Mouse (Mus musculus) lung, adult 2 months (tissue): Measurements from ENCODE around the gene Kif1a.

Experiments used
- CTCF ChIP-seq: fragments of 200-500 bp; IDR thresholded peaks from 2 replicates; pipeline ENCODE4 v1.5.1; 2011; ENCODE audit warnings: mild to moderate bottlenecking, low read length, control low read depth; ENCODE audit not compliant: insufficient read depth
- POLR2A ChIP-seq: fragments of 200-500 bp; IDR thresholded peaks from 2 replicates; pipeline ENCODE4 v1.6.1; 2011; ENCODE audit warnings: low read depth, mild to moderate bottlenecking, control low read depth, low read length, borderline replicate concordance; ENCODE audit errors: extremely low read depth

GRCm38 (mm10) chr1:93006061-93006460, 95.7 kb downstream of the Kif1a start, which contains the start of gene Aqp12:
- no peak for TF ChIP-seq CTCF
- TF ChIP-seq POLR2A, result no peak
